Mouse (Mus musculus) kidney, embryonic 16.5 days (tissue): ENCODE measurements at regions not wholly inside any gene's neighbourhood (a gene's known extent, or its start where the extent isn't known, plus 50 kb on each side); places are given as distances from the start of the nearest gene placed in this dataset.

ENCODE experiments used
- ATAC-seq: fragments of 200-750 bp; cut with Nextera tagmentation; 2 replicates; pipeline ENCODE4 v1.8.0; 2017; ENCODE audit warnings: moderate TSS enrichment; ENCODE audit not compliant: low FRiP score, low TSS enrichment
- H3K27ac ChIP-seq: fragments of 300-500 bp; sonication (generic); 2 replicates; pipeline ENCODE4 v1.5.1; 2014; ENCODE audit warnings: low read length
- H3K27me3 ChIP-seq: fragments of 300-500 bp; sonication (generic); 2 replicates; pipeline ENCODE4 v1.6.1; 2014; ENCODE audit warnings: low read length, control low read depth, mixed read lengths; ENCODE audit not compliant: insufficient read depth
- H3K36me3 ChIP-seq: fragments of 300-500 bp; sonication (generic); 2 replicates; pipeline ENCODE4 v1.6.1; 2014; ENCODE audit warnings: low read length, control low read depth, mixed read lengths; ENCODE audit not compliant: insufficient read depth
- H3K4me1 ChIP-seq: fragments of 300-500 bp; sonication (generic); 2 replicates; pipeline ENCODE4 v1.6.1; 2014; ENCODE audit warnings: low read length, control low read depth, mixed read lengths; ENCODE audit not compliant: insufficient read depth
- H3K4me2 ChIP-seq: fragments of 300-500 bp; sonication (generic); replicated peaks from 2 replicates; pipeline ENCODE4 v1.6.1; 2014; ENCODE audit warnings: low read depth, low read length
- H3K4me3 ChIP-seq: fragments of 300-500 bp; sonication (generic); 2 replicates; pipeline ENCODE4 v1.5.1; 2014; ENCODE audit warnings: mild to moderate bottlenecking, low read length
- H3K9ac ChIP-seq: fragments of 300-500 bp; sonication (generic); replicated peaks from 2 replicates; pipeline ENCODE4 v1.6.1; 2014; ENCODE audit warnings: low read length
- H3K9me3 ChIP-seq: fragments of 300-500 bp; sonication (generic); 2 replicates; pipeline ENCODE4 v1.6.1; 2016; ENCODE audit warnings: low read length, control low read depth
- WGBS: fragments of 180-500 bp; shearing (Covaris S2); extraction: QIAGEN DNeasy Blood & Tissue Kit; methylation state at CpG from one replicate; pipeline ENCODE4 v1.1.7; 2014; 5-methylcytosine and 5-hydroxymethylcytosine counted together

- ATAC-seq, result peak; percentile 49; the same call in 1 of the 2 replicates
- no peak overlapping the region for H3K27ac ChIP-seq
- no peak overlapping the region for H3K4me3 ChIP-seq
- no peaks in the 10 kb centered on the region for H3K9me3 ChIP-seq
- H3K4me1 ChIP-seq, result peaks cover 5% of the 10 kb centered on the region
- H3K36me3 ChIP-seq, result no peaks in the 10 kb centered on the region
- 0 out of 2 replicates have a peak, but pooled peaks cover 2% of the 10 kb centered on the region for H3K27me3 ChIP-seq
- no peak overlapping the region for H3K9ac ChIP-seq
- peak overlapping the region; percentile 41 for H3K4me2 ChIP-seq
- 27% methylated on average over 24 of the region's 24 CpGs for WGBS
These were observed 858.2 kb upstream of the Car8 start for GRCm38 (mm10) chr4:9096809-9097700.

- H3K9ac ChIP-seq, result no peak overlapping the region
- H3K36me3 ChIP-seq, result no peaks in the 10 kb centered on the region
- no peaks in the 10 kb centered on the region for H3K9me3 ChIP-seq
- H3K27me3 ChIP-seq, result 0 out of 2 replicates have a peak, but pooled peaks cover 2% of the 10 kb centered on the region
- H3K4me3 ChIP-seq, result no peak overlapping the region
- 75% methylated on average over 2 of the region's 2 CpGs for WGBS
- no peak overlapping the region for H3K4me2 ChIP-seq
- ATAC-seq, result no peak
- no peak overlapping the region for H3K27ac ChIP-seq
- peaks cover 5% of the 10 kb centered on the region for H3K4me1 ChIP-seq
These were observed 857.4 kb upstream of the Car8 start for GRCm38 (mm10) chr4:9096274-9096673.

- Histone ChIP-seq H3K9me3 (no peaks in the 10 kb centered on the region), H3K4me1 (peaks cover 5% of the 10 kb centered on the region), H3K4me2 (no peak overlapping the region), H3K9ac (no peak overlapping the region), H3K27me3 (0 out of 2 replicates have a peak, but pooled peaks cover 2% of the 10 kb centered on the region), H3K4me3 (no peak overlapping the region), H3K36me3 (no peaks in the 10 kb centered on the region), H3K27ac (no peak overlapping the region)
- WGBS, result 40% methylated on average over 7 of the region's 7 CpGs
- peak; percentile 44; the same call in 1 of the 2 replicates for ATAC-seq
These were observed 856.8 kb upstream of the Car8 start for GRCm38 (mm10) chr4:9095646-9096045.

GRCm38 (mm10) chr4:9094522-9094921 is 855.7 kb upstream of the Car8 start:
- peak; percentile 73 for ATAC-seq
- H3K4me3 ChIP-seq, result no peak overlapping the region
- 12% methylated on average over 10 of the region's 10 CpGs for WGBS
- H3K9me3 ChIP-seq, result no peaks in the 10 kb centered on the region
- H3K27ac ChIP-seq, result no peak overlapping the region
- H3K4me2 ChIP-seq, result no peak overlapping the region
- H3K9ac ChIP-seq, result no peak overlapping the region
- 0 out of 2 replicates have a peak, but pooled peaks cover 2% of the 10 kb centered on the region for H3K27me3 ChIP-seq
- H3K36me3 ChIP-seq, result no peaks in the 10 kb centered on the region
- peaks cover 5% of the 10 kb centered on the region for H3K4me1 ChIP-seq

- Histone ChIP-seq H3K9me3 (no peaks in the 10 kb centered on the region), H3K4me2 (no peak overlapping the region), H3K9ac (no peak overlapping the region), H3K36me3 (no peaks in the 10 kb centered on the region), H3K4me3 (no peak overlapping the region), H3K27ac (no peak overlapping the region), H3K4me1 (peaks cover 5% of the 10 kb centered on the region), H3K27me3 (0 out of 2 replicates have a peak, but pooled peaks cover 2% of the 10 kb centered on the region)
- WGBS, result 47% methylated on average over 6 of the region's 6 CpGs
- no peak for ATAC-seq
These were observed 855.2 kb upstream of the Car8 start for GRCm38 (mm10) chr4:9094076-9094475.

DNA sequence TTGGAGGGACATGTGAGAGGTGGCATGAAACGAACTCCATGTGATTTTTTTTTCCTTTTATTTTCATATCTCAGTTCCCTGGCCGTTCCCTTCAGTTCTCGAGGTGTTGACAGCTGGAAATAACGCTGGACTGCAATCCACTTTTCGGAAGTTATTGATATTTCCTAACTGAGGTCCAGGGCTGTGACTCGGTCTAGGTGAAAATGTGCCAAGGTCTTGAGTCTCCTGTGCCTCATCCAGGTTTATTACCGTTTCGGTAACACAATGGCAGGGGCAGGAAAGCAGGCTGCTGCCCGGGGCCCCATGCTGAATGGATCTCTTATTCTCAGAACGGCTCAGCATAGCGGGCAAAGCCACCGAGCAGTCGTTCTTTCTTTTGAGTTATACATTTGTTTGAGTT is 844.7 kb upstream of the Car8 start:
- Histone ChIP-seq H3K27ac (no peak overlapping the region), H3K4me1 (peaks cover 15% of the 10 kb centered on the region; the same call in 1 of the 2 replicates), H3K27me3 (no peaks in the 10 kb centered on the region), H3K9me3 (no peaks in the 10 kb centered on the region), H3K9ac (no peak overlapping the region), H3K4me2 (no peak overlapping the region), H3K4me3 (no peak overlapping the region), H3K36me3 (no peaks in the 10 kb centered on the region)
- no peak for ATAC-seq
- WGBS, result 78% methylated on average over 13 of the region's 13 CpGs

GRCm38 (mm10) chr4:9081701-9082562 is 843.1 kb upstream of the Car8 start:
- H3K27me3 ChIP-seq, result no peaks in the 10 kb centered on the region
- peaks cover 15% of the 10 kb centered on the region; the same call in 1 of the 2 replicates for H3K4me1 ChIP-seq
- peak; percentile 74 for ATAC-seq
- no peaks in the 10 kb centered on the region for H3K36me3 ChIP-seq
- no peak overlapping the region for H3K27ac ChIP-seq
- WGBS, result 27% methylated on average over 14 of the region's 14 CpGs
- no peak overlapping the region for H3K9ac ChIP-seq
- H3K4me2 ChIP-seq, result no peak overlapping the region
- H3K9me3 ChIP-seq, result no peaks in the 10 kb centered on the region
- H3K4me3 ChIP-seq, result no peak overlapping the region

DNA sequence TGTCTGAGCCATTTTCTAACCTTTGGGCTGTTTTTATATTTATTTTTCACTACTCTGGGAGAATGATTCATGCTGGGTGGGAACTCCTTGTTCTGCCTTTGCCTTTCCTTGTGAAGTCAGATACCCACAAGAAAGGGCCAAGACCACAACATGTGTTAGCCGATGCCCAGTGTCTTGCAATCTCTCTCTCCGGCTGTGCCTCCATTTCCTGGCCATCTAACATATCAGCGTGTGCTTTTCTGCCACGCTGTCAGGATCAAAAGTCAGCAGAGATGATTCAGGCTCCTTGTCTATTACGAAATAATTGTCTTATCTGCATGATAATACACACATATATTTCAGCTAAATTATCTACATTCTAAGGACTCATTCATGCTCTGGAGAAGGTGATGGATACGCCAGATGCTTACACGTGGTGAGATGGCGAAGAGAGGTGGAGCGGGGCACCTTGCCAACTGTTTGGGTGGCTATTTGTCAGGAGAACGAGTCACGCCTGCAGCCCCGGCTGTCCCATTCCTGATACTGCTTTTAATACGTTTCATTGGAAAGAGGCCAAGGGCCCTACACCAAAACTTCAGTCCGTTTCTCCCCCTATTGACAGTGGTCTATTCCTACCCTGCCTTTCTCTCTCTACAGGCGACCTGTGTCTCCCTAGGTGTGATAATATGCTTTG is 842.1 kb upstream of the Car8 start:
- no peak overlapping the region for H3K4me2 ChIP-seq
- no peaks in the 10 kb centered on the region for H3K27me3 ChIP-seq
- H3K4me1 ChIP-seq, result peaks cover 15% of the 10 kb centered on the region; the same call in 1 of the 2 replicates
- WGBS, result 79% methylated on average over 15 of the region's 15 CpGs
- H3K9me3 ChIP-seq, result no peaks in the 10 kb centered on the region
- no peak overlapping the region for H3K4me3 ChIP-seq
- H3K36me3 ChIP-seq, result no peaks in the 10 kb centered on the region
- ATAC-seq, result no peak
- H3K27ac ChIP-seq, result no peak overlapping the region
- no peak overlapping the region for H3K9ac ChIP-seq

GRCm38 (mm10) chr4:9079828-9080245 is 841.0 kb upstream of the Car8 start:
- H3K9ac ChIP-seq, result no peak overlapping the region
- whole genome bisulfite sequencing, result 18% methylated on average over 4 of the region's 4 CpGs
- no peak overlapping the region for H3K4me2 ChIP-seq
- peak; percentile 78; the same call in 1 of the 2 replicates for ATAC-seq
- H3K9me3 ChIP-seq, result no peaks in the 10 kb centered on the region
- no peaks in the 10 kb centered on the region for H3K36me3 ChIP-seq
- H3K4me1 ChIP-seq, result peaks cover 15% of the 10 kb centered on the region; the same call in 1 of the 2 replicates
- no peaks in the 10 kb centered on the region for H3K27me3 ChIP-seq
- no peak overlapping the region for H3K27ac ChIP-seq
- H3K4me3 ChIP-seq, result no peak overlapping the region
